Mouse (Mus musculus): ENCODE measurements around the gene Mei1. TPM values are rescaled to one million over a fixed set of nuclear protein-coding genes. Genes with fewer than 3 reads are reported as not detected.

Gene Mei1
- polyA plus RNA-seq, 1 experiment, result 0.13 TPM

GRCm38 (mm10) chr15:82035904-82036689 is 33.7 kb upstream of the Mei1 start:
- Histone ChIP-seq H3K27me3 (ENCODE audit: control insufficient read depth, insufficient read depth, low read length) (no peaks in the 10 kb centered on the region), H3K4me3 (replicated peaks; ENCODE audit: insufficient read depth, low read depth, low read length) (no peak overlapping the region), H3K4me1 (ENCODE audit: control insufficient read depth, insufficient read depth, low read length) (no peaks in the 10 kb centered on the region; the same call in 1 of the 2 replicates), H3K27ac (ENCODE audit: insufficient read depth, low read length) (peak overlapping the region; percentile 52; the same call in 1 of the 2 replicates)
- TF ChIP-seq CTCF (IDR thresholded peaks at IDR 0.05; ENCODE audit: borderline replicate concordance, insufficient read depth, low read depth, low read length) (no peak), POLR2A (IDR thresholded peaks at IDR 0.05; ENCODE audit: borderline replicate concordance, insufficient read depth, low read length) (no peak)
- peak; percentile 20 to 56 for DNase-seq
- 53% methylated on average over 12 of the region's 12 CpGs for WGBS

GRCm38 (mm10) chr15:82040650-82041049 is 29.1 kb upstream of the Mei1 start:
- WGBS, result 95% methylated on average over 1 of the region's 1 CpGs
- TF ChIP-seq POLR2A (IDR thresholded peaks at IDR 0.05; ENCODE audit: borderline replicate concordance, insufficient read depth, low read length) (no peak), CTCF (IDR thresholded peaks at IDR 0.05; ENCODE audit: borderline replicate concordance, insufficient read depth, low read depth, low read length) (peak; percentile 82)
- Histone ChIP-seq H3K4me1 (ENCODE audit: control insufficient read depth, insufficient read depth, low read length) (no peaks in the 10 kb centered on the region; the same call in 1 of the 2 replicates), H3K4me3 (replicated peaks; ENCODE audit: insufficient read depth, low read depth, low read length) (no peak overlapping the region), H3K27me3 (ENCODE audit: control insufficient read depth, insufficient read depth, low read length) (no peaks in the 10 kb centered on the region), H3K27ac (ENCODE audit: insufficient read depth, low read length) (no peak overlapping the region)
- DNase-seq, result peak; percentile 31 to 33

GRCm38 (mm10) chr15:82044166-82044784 is 25.5 kb upstream of the Mei1 start:
- H3K27me3 ChIP-seq (ENCODE audit: control insufficient read depth, insufficient read depth, low read length), result no peaks in the 10 kb centered on the region
- H3K4me1 ChIP-seq (ENCODE audit: control insufficient read depth, insufficient read depth, low read length), result peaks cover 5% of the 10 kb centered on the region; the same call in 1 of the 2 replicates
- H3K4me3 ChIP-seq (replicated peaks; ENCODE audit: insufficient read depth, low read depth, low read length), result no peak overlapping the region
- H3K27ac ChIP-seq (ENCODE audit: insufficient read depth, low read length), result no peak overlapping the region
- peak in 1 of 2 experiments; percentile 18 for DNase-seq
- WGBS, result 97% methylated on average over 7 of the region's 7 CpGs
- no peak for TF ChIP-seq POLR2A (IDR thresholded peaks at IDR 0.05; ENCODE audit: borderline replicate concordance, insufficient read depth, low read length)
- TF ChIP-seq CTCF (IDR thresholded peaks at IDR 0.05; ENCODE audit: borderline replicate concordance, insufficient read depth, low read depth, low read length), result no peak

GRCm38 (mm10) chr15:82046246-82046891 is 23.4 kb upstream of the Mei1 start:
- no peaks in the 10 kb centered on the region for H3K27me3 ChIP-seq (ENCODE audit: control insufficient read depth, insufficient read depth, low read length)
- H3K4me3 ChIP-seq (replicated peaks; ENCODE audit: insufficient read depth, low read depth, low read length), result peak overlapping the region; percentile 75
- H3K27ac ChIP-seq (ENCODE audit: insufficient read depth, low read length), result no peak overlapping the region
- WGBS, result 1% methylated on average over 26 of the region's 26 CpGs
- H3K4me1 ChIP-seq (ENCODE audit: control insufficient read depth, insufficient read depth, low read length), result peaks cover 5% of the 10 kb centered on the region; the same call in 1 of the 2 replicates
- DNase-seq, result peak; percentile 20 to 26
- TF ChIP-seq POLR2A (IDR thresholded peaks at IDR 0.05; ENCODE audit: borderline replicate concordance, insufficient read depth, low read length) (no peak), CTCF (IDR thresholded peaks at IDR 0.05; ENCODE audit: borderline replicate concordance, insufficient read depth, low read depth, low read length) (no peak)

GRCm38 (mm10) chr15:82047080-82047883 is 22.5 kb upstream of the Mei1 start, which contains the start of gene Snu13:
Snu13 (minus strand) TSS chr15:82047598.
- peak; percentile 91 to 93 for DNase-seq
- peak within 1 kb of the TSS; percentile 75 for H3K4me3 ChIP-seq (replicated peaks; ENCODE audit: insufficient read depth, low read depth, low read length)
- under 1% methylated on average over 74 of the region's 74 CpGs for WGBS
- TF ChIP-seq CTCF (IDR thresholded peaks at IDR 0.05; ENCODE audit: borderline replicate concordance, insufficient read depth, low read depth, low read length) (no peak), POLR2A (IDR thresholded peaks at IDR 0.05; ENCODE audit: borderline replicate concordance, insufficient read depth, low read length) (peak; percentile 93)
- peak within 1 kb of the TSS; percentile 57 for H3K27ac ChIP-seq (ENCODE audit: insufficient read depth, low read length)
- H3K27me3 ChIP-seq (ENCODE audit: control insufficient read depth, insufficient read depth, low read length), result no peaks in the 10 kb centered on the region
- H3K4me1 ChIP-seq (ENCODE audit: control insufficient read depth, insufficient read depth, low read length), result peaks cover 5% of the 10 kb centered on the region; the same call in 1 of the 2 replicates

- WGBS, result 63% methylated on average over 5 of the region's 5 CpGs
- no peaks in the 10 kb centered on the region for H3K27me3 ChIP-seq (ENCODE audit: control insufficient read depth, insufficient read depth, low read length)
- DNase-seq, result no peak
- H3K27ac ChIP-seq (ENCODE audit: insufficient read depth, low read length), result no peak overlapping the region
- no peak overlapping the region for H3K4me3 ChIP-seq (replicated peaks; ENCODE audit: insufficient read depth, low read depth, low read length)
- TF ChIP-seq POLR2A (IDR thresholded peaks at IDR 0.05; ENCODE audit: borderline replicate concordance, insufficient read depth, low read length), result no peak
- TF ChIP-seq CTCF (IDR thresholded peaks at IDR 0.05; ENCODE audit: borderline replicate concordance, insufficient read depth, low read depth, low read length), result no peak
- no peaks in the 10 kb centered on the region for H3K4me1 ChIP-seq (ENCODE audit: control insufficient read depth, insufficient read depth, low read length)
These were observed 17.3 kb upstream of the Mei1 start for GRCm38 (mm10) chr15:82052544-82052943.

GRCm38 (mm10) chr15:82058719-82059201 is 11.0 kb upstream of the Mei1 start, which contains the start of gene 4930407I10Rik:
4930407I10Rik (plus strand) TSS chr15:82059151.
- no peaks in the 10 kb centered on the region for H3K4me1 ChIP-seq (ENCODE audit: control insufficient read depth, insufficient read depth, low read length)
- 74% methylated on average over 1 of the region's 1 CpGs for WGBS
- TF ChIP-seq POLR2A (IDR thresholded peaks at IDR 0.05; ENCODE audit: borderline replicate concordance, insufficient read depth, low read length) (no peak), CTCF (IDR thresholded peaks at IDR 0.05; ENCODE audit: borderline replicate concordance, insufficient read depth, low read depth, low read length) (no peak)
- H3K4me3 ChIP-seq (replicated peaks; ENCODE audit: insufficient read depth, low read depth, low read length), result no peak within 1 kb of the TSS
- H3K27ac ChIP-seq (ENCODE audit: insufficient read depth, low read length), result no peak within 1 kb of the TSS
- DNase-seq, result no peak
- H3K27me3 ChIP-seq (ENCODE audit: control insufficient read depth, insufficient read depth, low read length), result no peaks in the 10 kb centered on the region

Measured in cerebellum, adult 2 months (tissue).